In genomic region chr12:59507431-59507830, GRCm38 (mm10) we compare ENCODE assay signal across 24 mouse cellular contexts.
DNase-seq lines count a peak whose midpoint lies in the region; ATAC-seq lines count a peak whose summit lies in the region.
"Had no signal": no experiment of that assay in that cellular context is flagged by ENCODE, and none has a peak within 500 bp of the region (broad histone marks: within the 10 kb centered on the region; RNA-seq: fewer than 3 reads in every experiment).

No protein-coding gene starts in this region.

- H3K36me3 ChIP-seq in midbrain, embryonic 14.5 days (ENCODE audit: control insufficient read depth, insufficient read depth, low read length): no peaks in the 10 kb centered on the region
- H3K36me3 ChIP-seq: embryonic facial prominence, embryonic 13.5 days; embryonic facial prominence, embryonic 15.5 days; forebrain, embryonic 10.5 days; forebrain, embryonic 12.5 days; G1E had no signal

- peak; percentile 92 for DNase-seq in ES-CJ7 (ENCODE audit: low read depth, low spot score)
- DNase-seq in R1 (ENCODE audit: low read depth, low spot score): peak; percentile 95
- DNase-seq in ZHBTc4 (ENCODE audit: low read depth, low spot score): peak; percentile 82
- DNase-seq in cerebellum, adult 11-12 months: no peak
- DNase-seq in urinary bladder, postnatal 4 days (ENCODE audit: low spot score in 2 of 2): no peak
- DNase-seq in midbrain, embryonic 14.5 days: no peak
- DNase-seq: adrenal gland, adult 2 months; adrenal gland, postnatal 10 days; adrenal gland, postnatal 25 days; cerebellum, adult 18-20 months; cerebellum, adult 8-10 months; cerebellum, adult 9-11 months; cerebellum, postnatal 14 days; cerebellum, postnatal 36 days; embryo, embryonic 11 days had no signal

- ATAC-seq in midbrain, embryonic 14.5 days (ENCODE audit: low FRiP score, low TSS enrichment): no peak
- ATAC-seq: forebrain, embryonic 14.5 days; forebrain, embryonic 16.5 days; Patski had no signal

- H3K27me3 ChIP-seq in midbrain, embryonic 14.5 days (ENCODE audit: control insufficient read depth, insufficient read depth, low read length): no peaks in the 10 kb centered on the region
- H3K27me3 ChIP-seq: embryonic facial prominence, embryonic 13.5 days; embryonic facial prominence, embryonic 15.5 days; forebrain, embryonic 12.5 days had no signal

- H3K4me2 ChIP-seq in midbrain, embryonic 14.5 days (ENCODE audit: low read length): no peak overlapping the region
- H3K4me2 ChIP-seq: embryonic facial prominence, embryonic 13.5 days; embryonic facial prominence, embryonic 15.5 days; forebrain, embryonic 12.5 days had no signal

- no peak overlapping the region for H3K9ac ChIP-seq in midbrain, embryonic 14.5 days (replicated peaks; ENCODE audit: low read length)
- H3K9ac ChIP-seq: embryonic facial prominence, embryonic 13.5 days; embryonic facial prominence, embryonic 15.5 days; forebrain, embryonic 12.5 days had no signal

- no peak overlapping the region for H3K27ac ChIP-seq in midbrain, embryonic 14.5 days (replicated peaks; ENCODE audit: low read depth, low read length)
- H3K27ac ChIP-seq: embryonic facial prominence, embryonic 13.5 days; embryonic facial prominence, embryonic 15.5 days; forebrain, embryonic 10.5 days; forebrain, embryonic 12.5 days had no signal

- H3K9me3 ChIP-seq in midbrain, embryonic 14.5 days (ENCODE audit: control insufficient read depth, low read length): no peaks in the 10 kb centered on the region
- H3K9me3 ChIP-seq: embryonic facial prominence, embryonic 13.5 days; embryonic facial prominence, embryonic 15.5 days; forebrain, embryonic 10.5 days; forebrain, embryonic 12.5 days; G1E had no signal

- no peak overlapping the region for H3K4me3 ChIP-seq in midbrain, embryonic 14.5 days (replicated peaks; ENCODE audit: low read depth, low read length)
- H3K4me3 ChIP-seq: embryonic facial prominence, embryonic 13.5 days; embryonic facial prominence, embryonic 15.5 days; erythroblast, embryonic 14.5 days; forebrain, embryonic 10.5 days; forebrain, embryonic 12.5 days had no signal

- no peaks in the 10 kb centered on the region for H3K4me1 ChIP-seq in midbrain, embryonic 14.5 days (ENCODE audit: control insufficient read depth, insufficient read depth, low read length)
- H3K4me1 ChIP-seq: embryonic facial prominence, embryonic 15.5 days; forebrain, embryonic 10.5 days; forebrain, embryonic 12.5 days had no signal

- 41% methylated on average over 1 of the region's 1 CpGs for WGBS in midbrain, embryonic 14.5 days

Comparison
In these comparisons a context has a peak if more than half of its experiments do, and no peak if none do; other contexts are left out.
1. DNase-seq: peak in ES-CJ7 (single experiment), R1 (single experiment) and ZHBTc4 (single experiment); none in cerebellum, adult 11-12 months (single experiment), urinary bladder, postnatal 4 days (0 of 2) and midbrain, embryonic 14.5 days (single experiment).